Mouse (Mus musculus): Measurements from ENCODE around the gene Ablim1.

The Ablim1 gene

GRCm38 (mm10) chr19:57118785-57119565 lies 195.7 kb downstream of the Ablim1 start:
- DNase-seq: peak; percentile 81

DNA sequence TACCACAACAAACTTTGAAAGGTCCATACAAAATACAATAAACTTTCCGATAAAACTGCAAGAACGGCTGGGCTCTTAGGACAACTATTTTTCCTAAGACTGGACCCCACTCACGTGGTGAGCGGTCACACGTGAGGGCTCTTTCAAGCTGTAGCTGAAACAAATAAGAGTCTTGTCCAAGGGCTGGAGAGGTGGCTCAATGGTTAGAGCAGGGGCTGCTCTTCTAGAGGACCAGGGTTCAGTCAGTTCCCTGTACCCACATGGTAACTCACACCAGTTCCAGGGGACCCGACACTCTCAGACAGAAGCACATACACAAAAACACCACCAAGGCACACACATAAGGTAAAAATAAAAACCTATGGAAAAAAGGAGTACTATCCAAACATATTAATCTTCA lies 197.0 kb downstream of the Ablim1 start:
- no peak for DNase-seq

DNA sequence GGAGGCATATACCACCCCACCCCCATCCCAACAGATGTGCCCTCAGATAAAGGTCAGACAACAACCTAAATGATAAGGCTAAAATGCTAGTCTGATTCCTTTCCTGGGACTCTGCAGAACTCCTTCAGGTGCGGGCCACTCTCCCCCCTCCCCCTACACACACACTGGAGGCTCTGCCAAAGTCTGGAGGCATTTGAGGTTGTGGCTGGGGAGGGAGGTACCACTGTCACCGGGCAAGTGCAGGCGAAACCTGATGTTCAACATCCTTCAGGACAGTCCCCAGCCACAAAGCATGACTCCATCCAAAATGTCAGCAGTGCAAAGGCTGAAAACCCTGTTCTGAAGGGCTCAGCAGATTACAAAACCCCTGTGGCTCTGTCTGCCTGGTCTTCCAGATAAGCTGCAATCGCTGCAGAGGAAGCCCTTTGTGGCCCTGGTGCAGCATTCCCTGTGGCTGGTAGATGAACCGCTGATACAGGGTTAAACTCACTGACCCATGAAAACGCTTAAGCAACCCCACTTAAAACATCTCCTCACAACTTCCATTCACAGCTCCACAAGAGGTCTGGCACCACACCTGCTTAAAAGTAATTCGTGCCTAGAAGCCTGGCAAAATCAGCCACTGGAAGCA lies 197.7 kb downstream of the Ablim1 start:
- peak; percentile 58 for DNase-seq

DNA sequence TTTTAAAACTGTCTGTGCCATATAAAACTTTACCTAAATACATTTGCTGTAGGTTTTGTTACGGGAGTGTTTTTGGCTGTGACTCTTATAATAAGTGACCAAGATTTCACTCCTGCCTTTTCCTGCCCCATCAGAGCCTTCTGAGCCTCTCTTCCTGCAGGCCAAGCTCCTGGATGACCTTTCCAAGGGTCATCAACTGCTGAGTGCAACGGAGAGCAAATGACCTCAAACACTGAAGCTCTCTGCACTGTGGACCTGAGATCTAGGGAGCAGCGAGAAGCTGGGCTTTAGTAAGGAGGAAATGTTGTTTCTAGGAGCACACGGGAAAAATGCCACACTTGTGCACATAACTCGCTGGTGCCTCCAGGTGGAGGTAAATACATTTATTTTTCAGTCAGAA lies 199.0 kb downstream of the Ablim1 start:
- DNase-seq: no peak

DNA sequence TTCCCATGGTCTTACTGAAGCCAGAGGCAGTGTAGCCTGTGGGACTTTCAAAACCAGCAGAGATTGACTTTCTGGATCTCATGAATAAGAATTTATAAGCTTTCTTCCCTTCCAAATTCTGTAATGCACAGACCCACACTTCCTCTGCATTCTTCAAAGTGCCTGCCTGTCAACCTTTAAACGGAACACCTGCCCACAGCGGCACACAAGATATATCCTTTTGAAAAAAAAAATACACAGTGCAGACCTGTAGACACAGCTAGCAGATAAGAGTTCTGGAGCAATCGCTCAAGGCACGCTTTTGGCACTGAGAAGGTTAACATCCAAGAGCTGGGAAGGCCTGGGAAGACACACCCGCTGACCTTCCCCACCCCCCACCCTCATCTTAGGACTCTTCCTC lies 199.8 kb downstream of the Ablim1 start:
- no peak for DNase-seq

DNA sequence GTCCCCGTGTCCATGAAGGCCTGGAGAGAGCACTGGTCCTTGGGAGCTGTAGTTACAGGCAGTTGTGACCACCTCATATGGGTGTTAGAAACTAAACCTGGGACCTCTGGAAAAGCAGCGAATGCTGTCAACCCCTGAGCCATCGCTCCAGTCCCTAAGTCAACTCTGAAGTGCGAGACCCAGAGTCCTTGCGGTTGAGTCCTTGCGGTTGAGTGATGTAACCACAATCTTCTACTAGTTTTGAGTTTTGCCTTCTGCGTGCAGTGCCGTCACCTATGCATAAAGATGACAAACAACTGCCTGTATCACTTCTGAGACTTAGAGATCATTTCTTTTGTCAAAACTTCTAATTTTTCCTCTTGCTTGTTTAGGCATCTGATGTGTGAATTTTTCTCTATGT lies 200.7 kb downstream of the Ablim1 start:
- DNase-seq: no peak

DNA sequence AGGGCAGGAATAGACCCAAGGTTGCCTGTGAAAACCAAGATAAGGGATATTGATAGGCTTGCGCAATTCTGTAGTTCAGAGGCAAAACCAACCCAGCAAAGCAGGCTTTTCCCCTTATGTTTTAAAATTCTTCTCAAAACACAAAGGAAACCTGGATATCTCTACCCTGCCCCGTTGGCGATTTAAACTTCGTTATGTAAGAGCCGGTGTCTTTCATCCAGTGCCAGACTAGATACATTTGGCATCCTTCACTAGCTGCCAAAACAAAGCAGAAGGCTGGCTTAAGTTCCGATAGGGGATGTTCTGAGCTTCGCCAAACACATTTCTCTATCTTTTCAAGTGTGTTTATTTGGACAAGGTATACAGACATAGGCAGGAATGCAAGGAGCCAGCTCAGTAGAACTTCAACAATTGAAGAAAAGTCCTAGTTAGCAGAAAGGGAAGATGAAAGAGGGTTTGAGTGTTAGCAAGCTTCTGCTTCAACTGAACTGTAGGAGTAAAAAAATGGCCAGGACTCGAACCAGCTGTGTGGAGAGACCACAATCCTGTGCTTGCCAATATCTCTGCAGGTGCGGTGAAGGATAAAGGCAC lies 201.8 kb downstream of the Ablim1 start:
- no peak for DNase-seq

DNA sequence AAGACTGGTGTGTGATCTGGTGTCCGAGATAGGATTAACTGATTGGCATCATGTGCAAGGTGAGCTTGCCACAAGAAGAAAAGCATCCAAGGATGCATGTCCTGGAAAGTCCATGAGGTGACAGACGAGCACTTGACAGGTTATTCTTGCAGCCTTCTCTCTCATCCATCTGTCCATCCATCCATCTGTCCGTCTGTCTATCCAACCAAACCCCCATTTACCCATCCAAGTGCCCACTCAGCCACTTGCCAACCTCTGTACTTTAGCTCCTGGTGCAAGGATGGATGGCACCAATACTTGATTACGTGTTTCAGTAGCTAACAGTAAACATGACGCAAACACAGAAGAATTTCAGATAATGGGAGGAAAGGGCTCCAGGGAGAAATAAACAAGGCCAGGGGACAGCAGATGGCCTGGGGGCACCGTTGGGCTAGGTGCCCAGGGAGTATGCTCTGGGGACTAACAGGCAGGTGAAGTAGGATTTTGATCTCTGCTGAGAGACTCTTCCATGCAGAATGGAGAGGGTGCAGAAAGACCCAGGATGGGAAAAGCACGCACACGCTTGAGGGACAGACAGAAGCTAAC lies 202.4 kb downstream of the Ablim1 start:
- DNase-seq: no peak

GRCm38 (mm10) chr19:57111301-57111700 lies 203.4 kb downstream of the Ablim1 start:
- no peak for DNase-seq

DNA sequence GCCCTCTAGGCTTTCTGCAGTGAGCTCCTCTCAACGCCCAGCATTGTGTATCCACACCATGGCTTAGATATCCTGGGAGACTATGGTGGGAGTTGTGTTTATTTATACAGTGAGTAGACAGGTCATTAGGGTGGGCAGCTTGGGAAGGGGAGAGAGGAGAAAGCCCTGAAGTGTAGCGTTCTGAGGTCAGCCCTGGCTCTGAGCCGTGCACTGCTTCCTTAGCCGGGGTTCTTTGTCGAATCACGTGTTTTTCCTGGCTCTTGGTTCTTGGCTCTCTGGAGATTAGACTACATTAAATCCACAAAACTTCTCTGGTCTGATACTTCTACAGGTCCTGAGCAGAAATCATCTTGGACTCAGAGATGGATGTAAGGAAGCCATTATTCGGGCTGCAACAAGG lies 205.1 kb downstream of the Ablim1 start:
- no peak for DNase-seq

DNA sequence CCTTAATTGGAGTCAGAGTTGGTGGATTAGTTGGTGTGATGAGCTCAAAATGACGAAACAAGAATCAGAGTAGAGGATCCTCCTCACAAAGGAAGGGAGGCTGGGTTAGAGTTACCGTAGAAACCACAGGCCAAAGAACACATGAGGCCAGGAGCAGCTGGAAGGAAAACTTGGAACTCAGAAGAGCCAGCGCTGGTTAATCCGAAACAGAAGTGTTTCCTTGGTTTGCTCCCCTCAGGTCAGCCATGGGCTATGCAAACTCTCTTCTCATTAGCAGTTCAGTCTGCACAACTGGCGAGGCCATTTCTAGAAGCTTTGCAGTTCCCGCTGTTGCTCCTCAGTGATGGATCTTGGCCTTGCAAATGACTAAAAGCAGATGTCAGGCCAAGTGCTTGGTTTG lies 208.2 kb downstream of the Ablim1 start:
- no peak for DNase-seq

DNA sequence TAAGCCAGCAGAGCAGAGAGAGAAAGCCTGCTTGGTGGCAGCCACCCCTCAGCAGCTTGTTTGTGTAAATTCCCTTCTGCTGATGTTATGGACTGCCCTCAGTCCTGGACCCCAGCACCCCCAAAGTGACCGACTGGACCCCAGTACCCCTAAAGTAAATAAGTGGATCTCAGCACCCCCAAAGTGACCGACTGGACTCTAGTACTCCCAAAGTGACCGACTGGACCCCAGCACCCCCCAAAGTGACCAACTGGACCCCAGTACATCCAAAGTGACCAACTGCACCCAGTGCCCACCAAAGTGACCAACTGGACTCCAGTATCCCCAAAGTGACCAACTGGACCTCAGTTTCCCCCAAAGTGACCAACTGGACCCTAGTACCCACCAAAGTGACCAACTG lies 208.7 kb downstream of the Ablim1 start:
- no peak for DNase-seq

DNA sequence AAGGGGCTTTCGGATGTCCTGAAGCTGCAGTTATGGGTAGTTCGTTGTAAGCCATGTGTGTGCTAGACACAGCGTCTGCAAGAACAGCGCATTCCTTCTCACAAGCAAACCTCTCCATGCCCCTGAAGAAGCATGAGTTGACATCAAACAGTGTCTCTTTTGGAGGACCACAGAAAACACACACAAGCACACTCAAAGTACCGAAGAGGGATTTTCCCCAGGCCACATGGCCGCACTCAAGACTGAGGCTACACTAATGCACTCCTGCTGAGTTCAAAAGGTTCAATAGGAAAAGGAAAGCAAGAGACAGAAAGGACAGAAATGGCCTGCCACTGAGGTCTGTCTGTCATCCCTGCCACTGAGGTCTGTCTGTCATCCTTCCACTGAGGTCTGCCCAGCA lies 209.6 kb downstream of the Ablim1 start:
- DNase-seq: no peak

DNA sequence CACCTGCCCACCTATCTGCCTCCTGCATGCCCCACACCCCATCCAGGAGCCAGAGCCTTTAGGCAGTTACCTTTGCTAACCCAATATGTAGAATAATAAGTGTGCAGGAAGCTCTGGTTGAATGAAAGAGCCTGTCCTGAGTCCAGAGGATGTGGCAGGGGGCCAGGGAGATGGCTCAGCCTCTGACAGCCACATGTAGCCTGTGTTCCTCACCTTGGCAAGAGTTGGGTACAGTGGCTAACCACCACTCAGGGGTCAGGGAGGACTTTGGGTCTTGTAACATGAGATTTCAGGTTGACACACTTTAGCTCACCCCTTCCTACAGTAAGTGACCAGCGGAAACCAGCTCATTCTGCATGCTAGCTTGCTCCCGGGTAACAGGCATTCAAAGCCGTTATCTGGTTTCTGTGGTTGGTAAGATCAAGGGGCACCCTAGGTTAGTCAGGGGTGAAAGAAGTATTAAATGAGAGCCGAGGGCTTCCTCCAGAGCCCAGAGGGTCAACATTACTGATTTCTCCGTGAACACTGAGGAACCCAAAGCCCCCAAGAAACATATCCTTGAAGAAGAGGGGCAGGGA lies 210.5 kb downstream of the Ablim1 start:
- DNase-seq: no peak

DNA sequence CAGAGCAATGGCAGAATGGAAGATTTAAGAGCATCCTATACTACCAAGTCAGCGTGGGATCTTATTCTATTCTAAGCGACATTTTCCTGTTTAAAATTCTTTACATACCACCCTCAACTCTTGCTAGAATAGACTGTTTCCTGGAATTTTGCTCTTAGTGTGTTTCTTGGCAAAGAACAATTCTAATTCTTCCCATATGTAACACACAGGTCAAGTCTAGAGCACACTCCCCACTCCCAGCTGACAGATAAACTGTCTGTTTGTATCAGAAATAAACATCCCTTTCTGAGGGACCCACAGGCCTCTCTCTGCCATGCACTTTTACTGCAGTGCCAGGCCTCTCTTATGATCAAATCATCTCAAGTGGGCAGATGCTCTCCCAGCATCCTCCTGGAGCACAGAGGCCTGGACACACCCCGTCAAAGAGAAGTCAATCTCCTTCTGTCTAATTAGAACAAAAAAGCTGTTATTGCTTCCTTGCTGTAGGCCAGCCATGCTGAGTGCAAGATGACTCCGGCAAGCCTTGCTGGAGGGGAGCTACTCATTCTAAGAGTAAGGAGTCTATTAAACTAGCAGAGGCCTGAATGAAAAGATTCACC lies 211.3 kb downstream of the Ablim1 start:
- peak; percentile 34 for DNase-seq

DNA sequence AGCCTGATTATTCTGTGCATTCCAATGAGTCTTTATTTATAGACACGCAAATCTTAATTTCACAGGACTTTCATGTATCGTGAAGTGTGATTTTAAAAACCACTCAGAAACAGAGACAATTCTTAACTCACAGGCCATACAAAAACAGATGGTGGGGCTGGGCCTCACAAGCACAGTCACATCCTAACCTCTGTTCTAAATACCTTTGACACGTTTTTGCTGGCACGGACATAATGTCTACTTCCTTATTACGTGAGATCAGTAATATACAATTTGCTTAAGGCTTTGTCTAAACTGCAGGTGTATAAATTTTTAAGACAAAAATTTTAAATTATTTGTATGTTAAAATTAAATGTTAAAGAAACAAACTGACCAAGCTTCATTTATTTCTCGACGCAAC lies 212.7 kb downstream of the Ablim1 start:
- no peak for DNase-seq

- DNase-seq: no peak
Observed at GRCm38 (mm10) chr19:57100753-57101446, 213.8 kb downstream of the Ablim1 start.

DNA sequence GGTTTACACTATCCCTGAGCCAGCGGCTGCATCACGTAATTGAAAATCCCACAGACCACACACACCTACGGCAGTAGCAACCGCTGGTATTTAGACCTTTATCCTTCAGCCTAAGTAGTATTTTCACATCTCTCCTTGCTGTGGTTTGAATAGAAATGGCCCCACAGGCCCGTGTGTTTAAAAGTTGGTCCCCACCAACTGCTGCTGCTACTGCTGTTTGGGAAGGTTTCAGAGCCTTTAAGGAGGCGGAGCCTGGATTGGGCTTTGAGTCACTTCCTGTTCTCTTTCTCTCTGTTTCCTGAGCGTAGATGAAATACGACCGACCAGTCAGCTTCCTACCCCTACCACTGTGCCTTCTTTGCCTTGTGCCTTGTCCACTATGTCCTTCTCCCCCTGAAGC lies 214.7 kb downstream of the Ablim1 start:
- DNase-seq: no peak

- no peak for DNase-seq
Observed at GRCm38 (mm10) chr19:57099094-57099357, 215.7 kb downstream of the Ablim1 start.

GRCm38 (mm10) chr19:57098241-57099093 lies 216.3 kb downstream of the Ablim1 start:
- DNase-seq: peak; percentile 2

DNA sequence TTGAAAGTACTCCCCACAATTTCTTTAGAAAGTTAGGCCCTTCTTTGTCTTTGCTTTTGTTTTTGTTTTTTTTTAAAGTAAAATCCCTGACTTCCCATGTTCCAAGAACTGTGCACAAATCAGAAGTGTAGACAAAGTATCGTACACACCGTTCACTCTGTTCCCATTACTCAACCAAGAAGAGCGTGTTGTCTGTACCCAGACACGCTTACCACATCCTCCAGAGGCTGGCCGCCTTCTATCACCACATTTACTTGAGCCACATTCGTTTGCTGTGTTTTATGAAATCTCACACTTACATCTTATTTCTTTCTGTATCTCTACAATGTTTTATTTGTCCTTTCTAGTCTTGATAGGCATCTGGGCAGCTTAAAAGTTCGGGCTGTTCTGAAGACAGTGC lies 219.4 kb downstream of the Ablim1 start:
- no peak for DNase-seq

DNA sequence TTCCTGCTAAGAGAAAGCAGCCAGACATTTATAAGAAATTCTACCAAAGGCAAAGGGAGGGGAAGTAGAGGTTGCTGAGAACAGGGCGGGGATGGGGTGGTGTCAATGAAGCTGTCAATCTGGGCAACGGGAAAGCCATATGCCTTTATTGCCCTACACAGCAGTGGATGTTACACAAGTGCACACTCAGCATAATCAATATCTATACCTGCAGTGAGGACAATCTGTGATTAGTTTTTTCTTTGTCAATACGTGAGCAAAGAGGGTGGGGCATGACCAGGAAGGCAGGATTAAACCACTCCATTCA lies 221.1 kb downstream of the Ablim1 start:
- no peak for DNase-seq
